Mouse (Mus musculus) forebrain, embryonic 14.5 days (tissue): ENCODE results near the gene 1700088E04Rik. TPM values are rescaled to one million over a fixed set of nuclear protein-coding genes. Genes with fewer than 3 reads are reported as not detected.

Experiments used
- ATAC-seq: fragments of 200-750 bp; cut with Nextera tagmentation; 2 replicates; pipeline ENCODE4 v1.8.0; 2017; ENCODE audit warnings: mild to moderate bottlenecking, moderate library complexity
- DNase-seq: peaks from one replicate; pipeline ENCODE4 v3.0.0-alpha.2; 2015; ENCODE audit warnings: low spot score
- H3K27ac ChIP-seq: fragments of 300-500 bp; sonication (generic); 2 replicates; pipeline ENCODE4 v1.5.1; 2014; ENCODE audit warnings: low read depth, mild to moderate bottlenecking, control low read depth, low read length, moderate library complexity
- H3K27me3 ChIP-seq: fragments of 300-500 bp; sonication (generic); replicated peaks from 2 replicates; pipeline ENCODE4 v1.6.1; 2014; ENCODE audit warnings: low read length, control low read depth, mixed read lengths; ENCODE audit not compliant: control insufficient read depth, insufficient read depth
- H3K36me3 ChIP-seq: fragments of 300-500 bp; sonication (generic); 2 replicates; pipeline ENCODE4 v1.6.1; 2014; ENCODE audit warnings: low read length, control low read depth; ENCODE audit not compliant: control insufficient read depth, insufficient read depth
- H3K4me1 ChIP-seq: fragments of 300-500 bp; sonication (generic); 2 replicates; pipeline ENCODE4 v1.6.1; 2014; ENCODE audit warnings: antibody characterized with exemption, low read length, control low read depth; ENCODE audit not compliant: control insufficient read depth, insufficient read depth
- H3K4me2 ChIP-seq: fragments of 300-500 bp; sonication (generic); 2 replicates; pipeline ENCODE4 v1.6.1; 2014; ENCODE audit warnings: mild to moderate bottlenecking, control low read depth, low read length
- H3K4me3 ChIP-seq: fragments of 300-500 bp; sonication (generic); 2 replicates; pipeline ENCODE4 v1.5.1; 2014; ENCODE audit warnings: low read depth, low read length, control low read depth
- H3K9ac ChIP-seq: fragments of 300-500 bp; sonication (generic); 2 replicates; pipeline ENCODE4 v1.6.1; 2014; ENCODE audit warnings: mild to moderate bottlenecking, low read length, control low read depth, moderate library complexity
- H3K9me3 ChIP-seq: fragments of 300-500 bp; sonication (generic); replicated peaks from 2 replicates; pipeline ENCODE4 v1.6.1; 2016; ENCODE audit warnings: low read length, control low read depth, mixed read lengths; ENCODE audit not compliant: control insufficient read depth
- WGBS: fragments of 180-500 bp; shearing (Covaris S2); extraction: QIAGEN DNeasy Blood & Tissue Kit; methylation state at CpG from one replicate; pipeline ENCODE4 v1.1.7; 2014; 5-methylcytosine and 5-hydroxymethylcytosine counted together
- polyA plus RNA-seq: library from polyadenylated mRNA; unstranded; fragments of >200 nt; fragmentation: Nextera tagmentation; extraction: Ambion mirVana; gene quantifications from 2 replicates; pipeline ENCODE4 v1.2.1, GENCODE M21; 2014

1700088E04Rik gene
- polyA plus RNA-seq, 1 experiment from 2014 or later, result 17.1 TPM

DNA sequence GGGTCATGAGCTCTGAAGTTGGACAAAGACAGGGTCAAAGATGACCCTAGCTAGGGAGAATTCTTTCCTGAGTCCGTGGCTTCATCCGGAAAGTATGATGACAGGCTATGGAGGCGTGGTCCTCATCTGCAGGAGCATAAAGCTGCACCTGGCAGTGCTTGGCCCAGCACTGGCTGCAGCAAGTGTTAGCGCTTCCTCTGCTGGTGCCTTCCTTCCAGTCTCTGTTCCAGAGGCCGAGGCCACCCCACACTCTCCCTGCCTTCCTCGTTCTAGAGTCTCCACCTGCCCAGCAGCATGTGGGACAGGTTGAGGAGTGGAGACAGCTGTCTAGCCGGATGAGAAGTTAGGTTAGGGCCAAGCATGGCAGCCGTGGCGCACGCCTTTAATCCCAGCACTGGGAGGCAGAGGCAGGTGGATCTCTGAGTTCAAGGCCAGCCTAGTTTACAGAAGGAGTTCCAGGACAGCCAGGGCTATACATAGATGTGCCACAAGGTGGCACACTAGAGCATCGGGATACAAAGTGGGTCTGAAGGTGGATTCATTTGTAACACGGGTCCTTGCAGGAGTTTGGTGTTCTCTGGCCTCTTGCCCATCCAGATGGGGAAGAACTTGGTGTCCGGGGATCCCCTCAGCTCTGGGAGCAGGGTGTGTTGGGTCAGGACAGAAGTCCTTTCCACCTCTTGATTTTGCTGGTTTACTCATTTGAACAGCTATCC, 14.7 kb downstream of the 1700088E04Rik start:
- WGBS, result 87% methylated on average over 13 of the region's 13 CpGs
- no peak overlapping the region for H3K27ac ChIP-seq
- no peaks in the 10 kb centered on the region for H3K4me1 ChIP-seq
- ATAC-seq, result no peak
- H3K27me3 ChIP-seq, result no peaks in the 10 kb centered on the region
- H3K9ac ChIP-seq, result no peak overlapping the region
- DNase-seq, result peak; percentile 41
- H3K4me2 ChIP-seq, result no peak overlapping the region
- no peaks in the 10 kb centered on the region for H3K9me3 ChIP-seq
- H3K4me3 ChIP-seq, result no peak overlapping the region
- peaks cover 66% of the 10 kb centered on the region for H3K36me3 ChIP-seq

DNA sequence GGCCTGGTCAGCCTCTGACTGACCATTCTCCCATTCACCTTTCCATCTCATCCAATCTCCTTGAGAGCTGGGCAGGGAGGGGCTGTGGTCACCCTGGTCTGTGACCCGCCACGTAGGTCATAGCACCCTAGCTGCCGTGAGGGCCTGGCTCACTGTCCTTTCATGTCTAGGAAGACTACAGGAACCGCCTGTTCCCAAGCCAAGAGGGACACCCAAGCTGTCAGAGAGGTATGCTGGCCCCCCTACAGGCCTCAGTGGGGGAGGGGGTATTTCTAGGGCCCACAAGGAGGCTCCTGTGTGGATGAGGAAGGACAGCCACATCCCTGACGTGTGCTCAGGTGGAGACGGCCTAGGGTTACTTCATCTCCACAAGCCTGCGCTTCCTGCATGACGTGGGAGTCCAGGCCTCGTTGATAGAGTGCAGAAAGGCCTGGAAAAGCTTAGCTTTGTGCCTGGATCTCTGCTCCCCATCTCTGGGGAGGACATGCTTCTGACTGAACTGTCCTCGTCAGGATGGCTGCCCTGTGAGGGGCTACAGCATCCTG, 16.6 kb downstream of the 1700088E04Rik start:
- Histone ChIP-seq H3K27ac (no peak overlapping the region), H3K4me2 (no peak overlapping the region), H3K4me1 (no peaks in the 10 kb centered on the region), H3K36me3 (peaks cover 54% of the 10 kb centered on the region), H3K9ac (no peak overlapping the region), H3K9me3 (no peaks in the 10 kb centered on the region), H3K4me3 (no peak overlapping the region), H3K27me3 (no peaks in the 10 kb centered on the region)
- 86% methylated on average over 10 of the region's 10 CpGs for WGBS
- DNase-seq, result no peak
- ATAC-seq, result no peak

DNA sequence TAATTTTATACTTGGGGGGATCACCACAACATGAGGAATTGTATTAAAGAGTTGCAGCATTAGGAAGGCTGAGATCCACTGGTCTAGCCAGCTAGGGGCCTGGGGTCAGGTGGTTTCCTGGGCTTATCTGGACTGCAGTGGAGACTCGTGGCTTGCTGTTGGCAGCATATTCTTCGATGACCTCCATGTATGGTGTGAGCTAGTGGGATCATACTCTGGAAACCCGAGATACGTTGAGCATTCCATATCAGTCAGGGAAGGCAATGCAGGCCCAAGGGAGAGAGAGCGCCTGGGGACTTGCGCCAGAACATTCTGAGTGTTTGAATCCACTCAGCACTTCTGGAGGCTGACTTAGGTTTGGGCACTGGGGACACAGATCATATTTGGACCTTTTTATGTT, 17.3 kb downstream of the 1700088E04Rik start:
- ATAC-seq (no peak), DNase-seq (no peak)
- Histone ChIP-seq H3K9ac (no peak overlapping the region), H3K4me1 (no peaks in the 10 kb centered on the region), H3K4me2 (no peak overlapping the region), H3K4me3 (no peak overlapping the region), H3K9me3 (no peaks in the 10 kb centered on the region), H3K27ac (no peak overlapping the region), H3K27me3 (no peaks in the 10 kb centered on the region), H3K36me3 (peaks cover 55% of the 10 kb centered on the region)
- 92% methylated on average over 6 of the region's 6 CpGs for WGBS

DNA sequence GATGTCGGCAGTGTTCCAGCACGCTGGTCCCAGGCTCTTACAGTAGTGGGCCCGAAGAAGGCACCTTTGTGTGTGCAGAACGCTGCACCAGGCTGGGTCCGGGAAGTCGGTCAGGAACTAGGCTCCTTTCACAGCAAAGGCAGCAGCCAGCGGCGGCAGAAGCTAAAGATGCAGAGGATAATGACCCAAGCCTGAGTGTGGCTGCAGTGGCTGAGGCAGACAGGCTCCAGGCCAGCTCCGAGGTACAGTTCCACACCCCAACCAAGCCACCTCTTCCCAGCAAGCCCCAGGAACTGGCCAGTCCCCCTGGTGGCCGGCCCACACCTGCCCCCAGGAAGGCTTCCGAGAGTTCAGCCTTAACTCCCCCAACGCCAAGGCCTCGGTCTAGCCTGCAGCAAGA, 18.5 kb downstream of the 1700088E04Rik start:
- Histone ChIP-seq H3K4me2 (no peak overlapping the region), H3K27me3 (no peaks in the 10 kb centered on the region), H3K9me3 (no peaks in the 10 kb centered on the region), H3K27ac (no peak overlapping the region), H3K36me3 (peaks cover 45% of the 10 kb centered on the region), H3K4me1 (no peaks in the 10 kb centered on the region), H3K9ac (no peak overlapping the region), H3K4me3 (no peak overlapping the region)
- DNase-seq (no peak), ATAC-seq (no peak)
- WGBS, result 85% methylated on average over 13 of the region's 13 CpGs

DNA sequence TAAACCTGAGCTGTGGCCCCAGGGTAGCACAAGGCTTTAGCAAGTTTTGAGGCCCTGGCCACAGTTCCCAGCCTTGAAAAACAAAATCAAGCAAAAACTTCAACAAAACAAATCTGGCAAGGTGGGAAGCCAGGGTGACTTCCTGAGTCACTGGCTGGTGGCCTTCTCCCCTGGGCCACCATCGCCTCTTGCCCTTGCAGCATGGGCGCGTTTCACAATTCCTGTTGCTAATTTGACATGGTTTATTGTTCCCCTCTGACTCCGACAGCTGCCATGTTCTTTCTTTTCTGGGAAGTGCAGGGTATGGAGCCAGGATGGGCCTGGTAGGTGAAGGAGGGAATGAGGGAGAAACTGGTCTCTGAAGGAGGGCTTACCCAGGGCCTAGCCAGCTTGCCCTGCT, 18.9 kb downstream of the 1700088E04Rik start:
- H3K27me3 ChIP-seq, result no peaks in the 10 kb centered on the region
- no peak overlapping the region for H3K4me3 ChIP-seq
- no peak overlapping the region for H3K9ac ChIP-seq
- peaks cover 41% of the 10 kb centered on the region for H3K36me3 ChIP-seq
- no peak overlapping the region for H3K4me2 ChIP-seq
- no peaks in the 10 kb centered on the region for H3K4me1 ChIP-seq
- WGBS, result 88% methylated on average over 4 of the region's 4 CpGs
- no peaks in the 10 kb centered on the region for H3K9me3 ChIP-seq
- no peak overlapping the region for H3K27ac ChIP-seq
- no peak for DNase-seq
- no peak for ATAC-seq

DNA sequence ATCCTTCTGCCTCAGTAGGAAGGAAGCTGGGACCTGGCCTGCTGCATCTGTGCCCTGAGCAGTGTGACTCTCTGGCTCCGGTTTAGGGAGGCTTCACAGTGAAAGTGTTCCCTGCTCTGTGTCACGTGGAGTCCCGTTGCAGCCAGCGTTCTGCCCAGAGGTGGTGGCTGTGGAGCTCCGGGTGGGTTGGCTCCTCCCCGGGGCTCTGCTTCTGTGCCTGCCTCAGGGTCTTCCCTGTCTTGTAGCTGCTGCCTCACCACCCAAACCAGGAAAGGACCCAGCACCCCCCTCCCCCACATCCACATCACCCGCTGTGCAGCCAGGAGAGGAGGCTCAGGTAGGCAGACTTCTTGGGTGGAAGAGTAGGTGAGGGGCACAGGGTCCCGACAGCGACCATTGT, 21.6 kb downstream of the 1700088E04Rik start:
- Histone ChIP-seq H3K4me2 (no peak overlapping the region), H3K36me3 (peaks cover 43% of the 10 kb centered on the region), H3K4me3 (no peak overlapping the region), H3K4me1 (no peaks in the 10 kb centered on the region), H3K9me3 (no peaks in the 10 kb centered on the region), H3K27me3 (no peaks in the 10 kb centered on the region), H3K27ac (no peak overlapping the region), H3K9ac (no peak overlapping the region)
- WGBS, result 88% methylated on average over 9 of the region's 9 CpGs
- no peak for ATAC-seq
- DNase-seq, result no peak

DNA sequence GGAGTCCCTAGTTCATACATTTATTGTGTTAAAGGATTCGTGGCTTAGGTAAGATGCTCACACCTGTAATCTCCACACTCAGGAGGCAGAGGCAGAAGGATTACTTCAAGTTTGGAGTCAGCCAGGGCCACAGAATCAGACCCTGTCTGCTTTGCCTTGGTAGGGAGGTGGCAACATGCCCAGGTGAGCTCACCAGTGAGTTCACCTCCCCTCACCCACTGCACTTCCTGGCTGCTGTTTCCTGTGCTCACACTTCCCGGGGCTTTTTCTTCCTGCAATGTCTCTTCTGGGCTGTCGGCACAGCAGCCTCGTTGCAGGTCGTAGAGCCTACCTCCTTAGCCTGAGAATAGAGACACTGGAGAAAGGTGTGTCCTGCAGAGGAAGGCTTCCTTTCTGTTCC, 25.8 kb downstream of the 1700088E04Rik start:
- DNase-seq (no peak), ATAC-seq (no peak)
- no peak overlapping the region for H3K27ac ChIP-seq
- H3K9ac ChIP-seq, result no peak overlapping the region
- H3K9me3 ChIP-seq, result no peaks in the 10 kb centered on the region
- H3K27me3 ChIP-seq, result no peaks in the 10 kb centered on the region
- H3K4me1 ChIP-seq, result peaks cover 6% of the 10 kb centered on the region
- peaks cover 21% of the 10 kb centered on the region; the same call in 1 of the 2 replicates for H3K36me3 ChIP-seq
- 73% methylated on average over 5 of the region's 5 CpGs for WGBS
- H3K4me3 ChIP-seq, result no peak overlapping the region
- H3K4me2 ChIP-seq, result no peak overlapping the region

DNA sequence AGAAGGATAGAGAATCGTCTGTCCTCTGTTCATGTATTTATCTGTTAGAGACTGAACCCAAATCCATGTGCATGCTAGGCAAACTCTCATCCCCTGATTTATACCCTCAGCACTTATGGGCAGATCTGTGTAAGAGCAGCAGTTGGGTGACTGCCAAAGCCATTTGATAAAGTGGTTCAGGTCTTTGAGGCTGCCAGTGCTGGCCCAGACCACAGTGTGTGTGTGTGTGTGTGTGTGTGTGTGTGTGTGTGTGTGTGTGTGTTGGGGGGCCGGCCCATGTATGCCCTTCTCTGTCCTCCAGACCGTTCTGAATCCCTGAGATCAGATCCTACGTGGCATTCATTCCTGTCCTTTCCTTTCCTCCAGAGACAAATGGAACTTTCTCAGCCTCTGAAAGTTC, 29.3 kb downstream of the 1700088E04Rik start:
- no peak overlapping the region for H3K4me2 ChIP-seq
- no peak overlapping the region for H3K4me3 ChIP-seq
- H3K9me3 ChIP-seq, result no peaks in the 10 kb centered on the region
- H3K36me3 ChIP-seq, result peaks cover 15% of the 10 kb centered on the region; the same call in 1 of the 2 replicates
- H3K27ac ChIP-seq, result no peak overlapping the region
- WGBS, result 76% methylated on average over 4 of the region's 4 CpGs
- H3K9ac ChIP-seq, result no peak overlapping the region
- peaks cover 19% of the 10 kb centered on the region for H3K4me1 ChIP-seq
- H3K27me3 ChIP-seq, result no peaks in the 10 kb centered on the region
- DNase-seq (peak; percentile 37), ATAC-seq (no peak)

DNA sequence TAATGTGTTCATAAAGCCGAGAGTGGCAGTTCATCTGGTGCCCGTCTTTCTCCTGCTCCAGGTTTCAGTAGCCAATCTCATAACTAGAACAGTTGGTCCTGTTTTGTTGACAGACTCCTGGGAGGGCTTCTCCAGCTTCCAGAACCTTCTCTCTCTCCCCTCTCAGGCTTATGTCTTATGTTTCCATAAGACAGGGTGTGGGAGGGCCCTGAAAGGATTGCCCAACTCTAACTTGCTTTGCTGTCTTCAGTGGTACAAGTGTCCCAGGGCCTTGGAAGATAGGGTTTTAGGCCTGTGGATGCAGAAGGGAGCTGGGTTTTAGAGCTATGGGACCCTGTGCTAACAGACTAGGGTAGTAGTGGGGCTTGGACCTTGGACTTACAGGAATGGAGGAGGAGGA, 30.5 kb downstream of the 1700088E04Rik start:
- Histone ChIP-seq H3K27me3 (no peaks in the 10 kb centered on the region), H3K9ac (no peak overlapping the region; the same call in 1 of the 2 replicates), H3K36me3 (peaks cover 7% of the 10 kb centered on the region; the same call in 1 of the 2 replicates), H3K9me3 (no peaks in the 10 kb centered on the region), H3K4me1 (peaks cover 19% of the 10 kb centered on the region), H3K4me3 (peak overlapping the region; percentile 82), H3K27ac (no peak overlapping the region), H3K4me2 (peak overlapping the region; percentile 97)
- ATAC-seq, result no peak
- 51% methylated on average over 2 of the region's 2 CpGs for WGBS
- no peak for DNase-seq
